Mouse (Mus musculus) intestine, embryonic 16.5 days (tissue): ENCODE results near the gene Hist2h2ab. TPM values are rescaled to one million over a fixed set of nuclear protein-coding genes. Genes with fewer than 3 reads are reported as not detected.
A peak's percentile ranks its signal among the peaks of the same experiment; 100 is the strongest.

ENCODE experiments used
- ATAC-seq: fragments of 200-750 bp; cut with Nextera tagmentation; 2 replicates; pipeline ENCODE4 v1.8.0; 2017; ENCODE audit warnings: moderate TSS enrichment, moderate library complexity
- H3K27ac ChIP-seq: fragments of 300-500 bp; sonication (generic); 2 replicates; pipeline ENCODE4 v1.5.1; 2014; ENCODE audit warnings: mild to moderate bottlenecking, low read length
- H3K27me3 ChIP-seq: fragments of 300-500 bp; sonication (generic); replicated peaks from 2 replicates; pipeline ENCODE4 v1.6.1; 2014; ENCODE audit warnings: low read length, control low read depth, mixed read lengths; ENCODE audit not compliant: control insufficient read depth, insufficient read depth
- H3K36me3 ChIP-seq: fragments of 300-500 bp; sonication (generic); 2 replicates; pipeline ENCODE4 v1.6.1; 2014; ENCODE audit warnings: low read length, control low read depth; ENCODE audit not compliant: control insufficient read depth, insufficient read depth
- H3K4me1 ChIP-seq: fragments of 300-500 bp; sonication (generic); 2 replicates; pipeline ENCODE4 v1.6.1; 2014; ENCODE audit warnings: low read length, control low read depth, mixed read lengths; ENCODE audit not compliant: control insufficient read depth, insufficient read depth
- H3K4me2 ChIP-seq: fragments of 300-500 bp; sonication (generic); 2 replicates; pipeline ENCODE4 v1.6.1; 2014; ENCODE audit warnings: low read depth, low read length, control low read depth
- H3K4me3 ChIP-seq: fragments of 300-500 bp; sonication (generic); 2 replicates; pipeline ENCODE4 v1.5.1; 2014; ENCODE audit warnings: mild to moderate bottlenecking, low read length
- H3K9ac ChIP-seq: fragments of 300-500 bp; sonication (generic); 2 replicates; pipeline ENCODE4 v1.6.1; 2014; ENCODE audit warnings: low read depth, low read length
- H3K9me3 ChIP-seq: fragments of 300-500 bp; sonication (generic); 2 replicates; pipeline ENCODE4 v1.6.1; 2016; ENCODE audit warnings: low read length, control low read depth; ENCODE audit not compliant: control insufficient read depth
- WGBS: fragments of 180-500 bp; shearing (Covaris S2); extraction: QIAGEN DNeasy Blood & Tissue Kit; methylation state at CpG from one replicate; pipeline ENCODE4 v1.1.7; 2014; 5-methylcytosine and 5-hydroxymethylcytosine counted together
- polyA plus RNA-seq: library from polyadenylated mRNA; unstranded; fragments of >200 nt; fragmentation: Nextera tagmentation; extraction: Ambion mirVana; gene quantifications from 2 replicates; pipeline ENCODE4 v1.2.1, GENCODE M21; 2015

Gene Hist2h2ab
- polyA plus RNA-seq, 1 experiment from 2014 or later = 0.70 TPM

DNA sequence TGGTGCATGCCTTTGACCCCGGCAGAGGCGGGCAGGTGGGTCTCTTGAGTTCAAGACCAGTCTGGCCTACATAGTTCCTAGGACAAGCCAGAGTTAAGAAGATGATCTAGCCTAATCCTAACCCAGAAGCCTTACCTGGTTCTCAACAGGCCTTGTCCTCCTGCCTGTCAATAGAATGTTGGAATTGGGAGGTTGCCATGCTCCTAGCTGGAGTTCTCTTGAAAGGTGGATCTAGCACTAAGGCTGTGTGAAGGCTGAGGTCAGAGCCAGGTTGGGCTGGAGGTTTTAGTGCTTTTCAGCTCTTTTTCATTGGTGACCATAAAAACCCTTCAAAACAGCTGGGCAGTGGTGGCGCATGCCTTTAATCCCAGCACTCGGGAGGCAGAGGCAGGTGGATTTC, 41.2 kb upstream of the Hist2h2ab start:
- Histone ChIP-seq H3K9me3 (no peaks in the 10 kb centered on the region), H3K9ac (no peak overlapping the region), H3K27ac (no peak overlapping the region), H3K27me3 (no peaks in the 10 kb centered on the region), H3K4me3 (no peak overlapping the region), H3K4me1 (peaks cover 7% of the 10 kb centered on the region; the same call in 1 of the 2 replicates), H3K4me2 (no peak overlapping the region), H3K36me3 (peaks cover 7% of the 10 kb centered on the region; the same call in 1 of the 2 replicates)
- no peak for ATAC-seq
- WGBS = 83% methylated on average over 4 of the region's 4 CpGs

GRCm38 (mm10) chr3:96178902-96179301, 40.8 kb upstream of the Hist2h2ab start:
- H3K27me3 ChIP-seq = no peaks in the 10 kb centered on the region
- no peaks in the 10 kb centered on the region for H3K9me3 ChIP-seq
- H3K4me2 ChIP-seq = no peak overlapping the region
- H3K36me3 ChIP-seq = peaks cover 7% of the 10 kb centered on the region; the same call in 1 of the 2 replicates
- 76% methylated on average over 2 of the region's 2 CpGs for WGBS
- H3K4me3 ChIP-seq = no peak overlapping the region
- ATAC-seq = no peak
- H3K4me1 ChIP-seq = peaks cover 7% of the 10 kb centered on the region; the same call in 1 of the 2 replicates
- no peak overlapping the region; the same call in 1 of the 2 replicates for H3K9ac ChIP-seq
- no peak overlapping the region for H3K27ac ChIP-seq

GRCm38 (mm10) chr3:96179531-96179930, 40.1 kb upstream of the Hist2h2ab start:
- Histone ChIP-seq H3K4me2 (no peak overlapping the region), H3K4me3 (no peak overlapping the region), H3K9me3 (no peaks in the 10 kb centered on the region), H3K27ac (no peak overlapping the region), H3K36me3 (peaks cover 6% of the 10 kb centered on the region; the same call in 1 of the 2 replicates), H3K4me1 (peaks cover 2% of the 10 kb centered on the region; the same call in 1 of the 2 replicates), H3K9ac (no peak overlapping the region), H3K27me3 (no peaks in the 10 kb centered on the region)
- no peak for ATAC-seq
- 66% methylated on average over 4 of the region's 4 CpGs for WGBS

- H3K4me3 ChIP-seq = peak within 1 kb of the TSS; percentile 58
- H3K27ac ChIP-seq = no peak within 1 kb of the TSS
- H3K36me3 ChIP-seq = no peaks in the 10 kb centered on the region
- peak; percentile 43; the same call in 1 of the 2 replicates for ATAC-seq
- H3K9ac ChIP-seq = peak within 1 kb of the TSS; percentile 74
- peak within 1 kb of the TSS; percentile 75 for H3K4me2 ChIP-seq
- H3K9me3 ChIP-seq = no peaks in the 10 kb centered on the region
- H3K4me1 ChIP-seq = peaks cover 2% of the 10 kb centered on the region; the same call in 1 of the 2 replicates
- H3K27me3 ChIP-seq = no peaks in the 10 kb centered on the region
- under 1% methylated on average over 13 of the region's 23 CpGs for WGBS
These were observed 38.8 kb upstream of the Hist2h2ab start, which contains the start of gene Sv2a for GRCm38 (mm10) chr3:96180727-96181477. TSS of gene Sv2a (plus strand) at chr3:96181151.

- H3K36me3 ChIP-seq = no peaks in the 10 kb centered on the region
- peak overlapping the region; percentile 74; the same call in 1 of the 2 replicates for H3K9ac ChIP-seq
- peaks cover 2% of the 10 kb centered on the region; the same call in 1 of the 2 replicates for H3K4me1 ChIP-seq
- H3K4me3 ChIP-seq = peak overlapping the region; percentile 58
- 38% methylated on average over 12 of the region's 12 CpGs for WGBS
- H3K9me3 ChIP-seq = no peaks in the 10 kb centered on the region
- H3K27ac ChIP-seq = no peak overlapping the region
- H3K27me3 ChIP-seq = no peaks in the 10 kb centered on the region
- peak overlapping the region; percentile 75 for H3K4me2 ChIP-seq
- 0 out of 2 replicates have a peak, but pooled peaks have one; percentile 21 for ATAC-seq
These were observed 37.9 kb upstream of the Hist2h2ab start for GRCm38 (mm10) chr3:96181510-96182381.

DNA sequence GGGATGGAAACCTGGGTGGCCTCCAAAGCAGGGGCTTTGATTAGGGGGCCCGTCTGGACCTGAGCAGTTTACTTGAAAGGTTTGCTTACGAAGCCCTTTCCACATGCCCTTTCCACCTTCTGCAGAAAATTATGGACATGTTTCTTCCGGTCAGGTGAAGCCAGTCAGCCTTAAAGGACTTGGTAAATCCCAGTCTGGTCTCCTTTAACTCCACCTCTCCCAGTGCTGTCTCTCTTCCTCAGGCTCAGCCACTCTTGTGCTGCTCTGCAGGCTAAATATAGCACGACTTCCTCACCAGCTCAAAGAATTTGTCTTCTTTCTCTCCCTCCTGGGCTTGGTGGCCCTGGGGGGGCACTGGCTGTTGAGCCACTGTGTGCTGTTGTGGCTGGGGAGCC, 37.3 kb upstream of the Hist2h2ab start:
- 27% methylated on average over 4 of the region's 4 CpGs for WGBS
- 0 out of 2 replicates have a peak overlapping the region, but pooled peaks have one; percentile 21 for H3K9ac ChIP-seq
- no peak overlapping the region for H3K4me3 ChIP-seq
- H3K27ac ChIP-seq = no peak overlapping the region
- H3K4me1 ChIP-seq = peaks cover 2% of the 10 kb centered on the region; the same call in 1 of the 2 replicates
- H3K9me3 ChIP-seq = no peaks in the 10 kb centered on the region
- no peaks in the 10 kb centered on the region for H3K36me3 ChIP-seq
- H3K27me3 ChIP-seq = no peaks in the 10 kb centered on the region
- ATAC-seq = no peak
- peak overlapping the region; percentile 75; the same call in 1 of the 2 replicates for H3K4me2 ChIP-seq

- Histone ChIP-seq H3K9me3 (no peaks in the 10 kb centered on the region), H3K36me3 (no peaks in the 10 kb centered on the region), H3K9ac (no peak overlapping the region), H3K27me3 (no peaks in the 10 kb centered on the region), H3K4me1 (peaks cover 9% of the 10 kb centered on the region), H3K4me2 (no peak overlapping the region), H3K4me3 (no peak overlapping the region), H3K27ac (no peak overlapping the region)
- WGBS = 66% methylated on average over 12 of the region's 12 CpGs
- no peak for ATAC-seq
These were observed 26.7 kb upstream of the Hist2h2ab start for GRCm38 (mm10) chr3:96192977-96193376.

GRCm38 (mm10) chr3:96194966-96195365, 24.7 kb upstream of the Hist2h2ab start:
- Histone ChIP-seq H3K4me3 (no peak overlapping the region), H3K9me3 (no peaks in the 10 kb centered on the region), H3K36me3 (no peaks in the 10 kb centered on the region), H3K4me2 (no peak overlapping the region), H3K4me1 (peaks cover 10% of the 10 kb centered on the region), H3K27ac (no peak overlapping the region), H3K9ac (no peak overlapping the region), H3K27me3 (no peaks in the 10 kb centered on the region)
- ATAC-seq = no peak
- WGBS = 89% methylated on average over 10 of the region's 10 CpGs
